Mouse (Mus musculus): Measurements from ENCODE around the gene 2410131K14Rik. TPM values are rescaled to one million over a fixed set of nuclear protein-coding genes. Genes with fewer than 3 reads are reported as not detected.

The 2410131K14Rik gene
- total RNA-seq (2023), result 9.6 to 11.1 TPM (median 10.6 TPM) in 4 replicates

GRCm38 (mm10) chr5:118244606-118245443 lies at the start of gene 2410131K14Rik, which contains the start of gene Rnft2:
TSS of gene 2410131K14Rik (plus strand) at chr5:118245227.
TSS of gene Rnft2 (minus strand) at chr5:118245116.

Other genes starting within 250 kb of the 2410131K14Rik start
- gene Tesc, start 217.5 kb upstream of the 2410131K14Rik start, total RNA-seq (2023), result 0.60 to 1.6 TPM (median 1.2 TPM) in 3 of 4 replicates, not detected in the other
- gene Fbxw8, start 89.8 kb upstream of the 2410131K14Rik start, total RNA-seq (2023), result 21.1 to 24.1 TPM (median 22.5 TPM) in 4 replicates
- gene Hrk, start 80.6 kb upstream of the 2410131K14Rik start, total RNA-seq (2023), result not detected in 4 replicates
- gene Rnft2, start 111 bp upstream of the 2410131K14Rik start, total RNA-seq (2023), result 0.94 to 2.3 TPM (median 1.2 TPM) in 4 replicates

Data from B cell, adult 62 days (primary cell).